Mouse (Mus musculus) heart, embryonic 11.5 days (tissue): ENCODE measurements at regions not wholly inside any gene's neighbourhood (a gene's known extent, or its start where the extent isn't known, plus 50 kb on each side); places are given as distances from the start of the nearest gene placed in this dataset.

Experiments
- ATAC-seq: fragments of 200-750 bp; cut with Nextera tagmentation; replicated peaks from 2 replicates; pipeline ENCODE4 v1.8.0; 2017; ENCODE audit warnings: moderate library complexity; ENCODE audit not compliant: insufficient number of reproducible peaks, low FRiP score, low TSS enrichment
- H3K27ac ChIP-seq: fragments of 300-500 bp; sonication (generic); 2 replicates; pipeline ENCODE4 v1.5.1; 2014; ENCODE audit warnings: mild to moderate bottlenecking, low read depth, low read length
- H3K27me3 ChIP-seq: fragments of 300-500 bp; sonication (generic); 2 replicates; pipeline ENCODE4 v1.6.1; 2014; ENCODE audit warnings: mild to moderate bottlenecking, low read length, mixed read lengths; ENCODE audit not compliant: control insufficient read depth, insufficient read depth
- H3K36me3 ChIP-seq: fragments of 300-500 bp; sonication (generic); 2 replicates; pipeline ENCODE4 v1.6.1; 2014; ENCODE audit warnings: mild to moderate bottlenecking, low read length, moderate library complexity, mixed read lengths; ENCODE audit not compliant: control insufficient read depth, insufficient read depth
- H3K4me1 ChIP-seq: fragments of 300-500 bp; sonication (generic); 2 replicates; pipeline ENCODE4 v1.6.1; 2014; ENCODE audit warnings: low read length; ENCODE audit not compliant: control insufficient read depth, insufficient read depth
- H3K4me2 ChIP-seq: fragments of 300-500 bp; sonication (generic); 2 replicates; pipeline ENCODE4 v1.6.1; 2014; ENCODE audit warnings: mild to moderate bottlenecking, moderate library complexity
- H3K4me3 ChIP-seq: fragments of 300-500 bp; sonication (generic); 2 replicates; pipeline ENCODE4 v1.5.1; 2014; ENCODE audit warnings: low read depth, low read length
- H3K9ac ChIP-seq: fragments of 300-500 bp; sonication (generic); 2 replicates; pipeline ENCODE4 v1.6.1; 2014; ENCODE audit warnings: mild to moderate bottlenecking, low read depth, low read length, moderate library complexity
- H3K9me3 ChIP-seq: fragments of 300-500 bp; sonication (generic); replicated peaks from 2 replicates; pipeline ENCODE4 v1.6.1; 2016; ENCODE audit warnings: low read length; ENCODE audit not compliant: control insufficient read depth
- WGBS: fragments of 180-500 bp; shearing (Covaris S2); extraction: QIAGEN DNeasy Blood & Tissue Kit; methylation state at CpG from one replicate; pipeline ENCODE4 v1.1.7; 2014; ENCODE audit not compliant: insufficient replicate concordance; 5-methylcytosine and 5-hydroxymethylcytosine counted together

GRCm38 (mm10) chr15:88469508-88470455 lies 130.3 kb upstream of the Zdhhc25 start:
- H3K36me3 ChIP-seq, result no peaks in the 10 kb centered on the region
- no peak overlapping the region for H3K4me3 ChIP-seq
- H3K9ac ChIP-seq, result no peak overlapping the region
- WGBS, result 73% methylated on average over 15 of the region's 15 CpGs
- no peak overlapping the region for H3K27ac ChIP-seq
- no peak for ATAC-seq
- H3K27me3 ChIP-seq, result no peaks in the 10 kb centered on the region
- no peaks in the 10 kb centered on the region for H3K4me1 ChIP-seq
- no peaks in the 10 kb centered on the region for H3K9me3 ChIP-seq
- no peak overlapping the region for H3K4me2 ChIP-seq

- Histone ChIP-seq H3K9me3 (no peaks in the 10 kb centered on the region), H3K9ac (no peak overlapping the region), H3K27ac (no peak overlapping the region), H3K4me1 (no peaks in the 10 kb centered on the region), H3K27me3 (no peaks in the 10 kb centered on the region), H3K36me3 (no peaks in the 10 kb centered on the region), H3K4me3 (no peak overlapping the region), H3K4me2 (no peak overlapping the region)
- WGBS, result 67% methylated on average over 18 of the region's 18 CpGs
- no peak for ATAC-seq
These were observed 127.6 kb upstream of the Zdhhc25 start for GRCm38 (mm10) chr15:88472351-88473100.

- H3K27ac ChIP-seq, result no peak overlapping the region
- H3K9me3 ChIP-seq, result no peaks in the 10 kb centered on the region
- H3K27me3 ChIP-seq, result no peaks in the 10 kb centered on the region
- H3K9ac ChIP-seq, result no peak overlapping the region
- ATAC-seq, result no peak
- no peak overlapping the region for H3K4me2 ChIP-seq
- H3K4me1 ChIP-seq, result no peaks in the 10 kb centered on the region
- WGBS, result 81% methylated on average over 5 of the region's 5 CpGs
- H3K4me3 ChIP-seq, result no peak overlapping the region
- H3K36me3 ChIP-seq, result no peaks in the 10 kb centered on the region
These were observed 126.9 kb upstream of the Zdhhc25 start for GRCm38 (mm10) chr15:88473221-88473620.

- WGBS, result 77% methylated on average over 6 of the region's 6 CpGs
- no peaks in the 10 kb centered on the region for H3K9me3 ChIP-seq
- no peak overlapping the region for H3K4me2 ChIP-seq
- H3K4me3 ChIP-seq, result no peak overlapping the region
- no peak for ATAC-seq
- no peak overlapping the region for H3K27ac ChIP-seq
- H3K4me1 ChIP-seq, result no peaks in the 10 kb centered on the region
- no peaks in the 10 kb centered on the region for H3K27me3 ChIP-seq
- H3K36me3 ChIP-seq, result no peaks in the 10 kb centered on the region
- no peak overlapping the region for H3K9ac ChIP-seq
These were observed 116.6 kb upstream of the Zdhhc25 start for GRCm38 (mm10) chr15:88483471-88483870.

- Histone ChIP-seq H3K4me3 (no peak overlapping the region), H3K9me3 (no peaks in the 10 kb centered on the region), H3K4me2 (no peak overlapping the region), H3K36me3 (no peaks in the 10 kb centered on the region), H3K27ac (no peak overlapping the region), H3K27me3 (no peaks in the 10 kb centered on the region), H3K9ac (no peak overlapping the region), H3K4me1 (no peaks in the 10 kb centered on the region)
- WGBS, result 81% methylated on average over 7 of the region's 7 CpGs
- ATAC-seq, result no peak
These were observed 110.4 kb upstream of the Zdhhc25 start for GRCm38 (mm10) chr15:88489715-88490114.

GRCm38 (mm10) chr15:88490316-88491090 lies 109.6 kb upstream of the Zdhhc25 start:
- no peaks in the 10 kb centered on the region for H3K27me3 ChIP-seq
- H3K27ac ChIP-seq, result no peak overlapping the region
- H3K4me2 ChIP-seq, result no peak overlapping the region
- H3K9me3 ChIP-seq, result no peaks in the 10 kb centered on the region
- no peak overlapping the region for H3K4me3 ChIP-seq
- no peak overlapping the region for H3K9ac ChIP-seq
- no peaks in the 10 kb centered on the region for H3K4me1 ChIP-seq
- WGBS, result 66% methylated on average over 12 of the region's 12 CpGs
- ATAC-seq, result no peak
- no peaks in the 10 kb centered on the region for H3K36me3 ChIP-seq

GRCm38 (mm10) chr15:88491091-88491366 lies 109.1 kb upstream of the Zdhhc25 start:
- H3K27me3 ChIP-seq, result no peaks in the 10 kb centered on the region
- no peak overlapping the region for H3K27ac ChIP-seq
- no peak for ATAC-seq
- 69% methylated on average over 5 of the region's 5 CpGs for WGBS
- H3K9me3 ChIP-seq, result no peaks in the 10 kb centered on the region
- no peaks in the 10 kb centered on the region for H3K36me3 ChIP-seq
- no peak overlapping the region for H3K4me3 ChIP-seq
- H3K9ac ChIP-seq, result no peak overlapping the region
- H3K4me2 ChIP-seq, result no peak overlapping the region
- no peaks in the 10 kb centered on the region for H3K4me1 ChIP-seq

- Histone ChIP-seq H3K36me3 (no peaks in the 10 kb centered on the region), H3K4me2 (no peak overlapping the region), H3K4me1 (no peaks in the 10 kb centered on the region), H3K27ac (no peak overlapping the region), H3K27me3 (no peaks in the 10 kb centered on the region), H3K4me3 (no peak overlapping the region), H3K9ac (no peak overlapping the region), H3K9me3 (no peaks in the 10 kb centered on the region)
- no peak for ATAC-seq
- WGBS, result 80% methylated on average over 7 of the region's 7 CpGs
These were observed 102.1 kb upstream of the Zdhhc25 start for GRCm38 (mm10) chr15:88497957-88498356.
